Mouse (Mus musculus) limb, embryonic 11.5 days (tissue): ENCODE measurements around the gene Ninl. TPM values are rescaled to one million over a fixed set of nuclear protein-coding genes. Genes with fewer than 3 reads are reported as not detected.

Source experiments
- ATAC-seq: fragments of 200-750 bp; cut with Nextera tagmentation; 2 replicates; pipeline ENCODE4 v1.8.0; 2017; ENCODE audit warnings: low read depth; ENCODE audit not compliant: insufficient number of reproducible peaks, low FRiP score, low TSS enrichment
- DNase-seq: peaks from one replicate; pipeline ENCODE4 v3.0.0-alpha.2; 2015; ENCODE audit warnings: low spot score
- H3K27ac ChIP-seq: fragments of 300-500 bp; sonication (generic); replicated peaks from 2 replicates; pipeline ENCODE4 v1.5.1; 2014; ENCODE audit warnings: low read depth, mild to moderate bottlenecking, low read length
- H3K27me3 ChIP-seq: fragments of 300-500 bp; sonication (generic); 2 replicates; pipeline ENCODE4 v1.6.1; 2014; ENCODE audit warnings: mild to moderate bottlenecking, low read length, mixed read lengths; ENCODE audit not compliant: control insufficient read depth, insufficient read depth
- H3K36me3 ChIP-seq: fragments of 300-500 bp; sonication (generic); 2 replicates; pipeline ENCODE4 v1.6.1; 2014; ENCODE audit warnings: mild to moderate bottlenecking, low read length, moderate library complexity, mixed read lengths; ENCODE audit not compliant: control insufficient read depth, insufficient read depth
- H3K4me1 ChIP-seq: fragments of 300-500 bp; sonication (generic); 2 replicates; pipeline ENCODE4 v1.6.1; 2014; ENCODE audit warnings: low read length, mixed read lengths; ENCODE audit not compliant: control insufficient read depth, insufficient read depth
- H3K4me2 ChIP-seq: fragments of 300-500 bp; sonication (generic); 2 replicates; pipeline ENCODE4 v1.6.1; 2014; ENCODE audit warnings: low read depth, mild to moderate bottlenecking, moderate library complexity; ENCODE audit not compliant: severe bottlenecking
- H3K4me3 ChIP-seq: fragments of 300-500 bp; sonication (generic); 2 replicates; pipeline ENCODE4 v1.5.1; 2014; ENCODE audit warnings: low read depth, low read length
- H3K9ac ChIP-seq: fragments of 300-500 bp; sonication (generic); 2 replicates; pipeline ENCODE4 v1.6.1; 2014; ENCODE audit warnings: mild to moderate bottlenecking, low read length
- H3K9me3 ChIP-seq: fragments of 300-500 bp; sonication (generic); 2 replicates; pipeline ENCODE4 v1.6.1; 2016; ENCODE audit warnings: low read length; ENCODE audit not compliant: control insufficient read depth
- WGBS: fragments of 180-500 bp; shearing (Covaris S2); extraction: QIAGEN DNeasy Blood & Tissue Kit; methylation state at CpG from one replicate; pipeline ENCODE4 v1.1.7; 2014; 5-methylcytosine and 5-hydroxymethylcytosine counted together
- polyA plus RNA-seq: library from polyadenylated mRNA; unstranded; fragments of >200 nt; fragmentation: Nextera tagmentation; extraction: Ambion mirVana; gene quantifications from 2 replicates; pipeline ENCODE4 v1.2.1, GENCODE M21; 2014

Ninl gene
- polyA plus RNA-seq, 1 experiment from 2014 or later = 11.5 TPM

GRCm38 (mm10) chr2:150991050-150991449 lies 48.1 kb downstream of the Ninl start:
- no peak overlapping the region for H3K27ac ChIP-seq
- WGBS = 82% methylated on average over 4 of the region's 4 CpGs
- no peak overlapping the region for H3K9ac ChIP-seq
- H3K36me3 ChIP-seq = no peaks in the 10 kb centered on the region
- DNase-seq = no peak
- H3K4me2 ChIP-seq = no peak overlapping the region
- no peaks in the 10 kb centered on the region for H3K4me1 ChIP-seq
- H3K4me3 ChIP-seq = no peak overlapping the region
- H3K27me3 ChIP-seq = no peaks in the 10 kb centered on the region
- no peak for ATAC-seq
- H3K9me3 ChIP-seq = no peaks in the 10 kb centered on the region

DNA sequence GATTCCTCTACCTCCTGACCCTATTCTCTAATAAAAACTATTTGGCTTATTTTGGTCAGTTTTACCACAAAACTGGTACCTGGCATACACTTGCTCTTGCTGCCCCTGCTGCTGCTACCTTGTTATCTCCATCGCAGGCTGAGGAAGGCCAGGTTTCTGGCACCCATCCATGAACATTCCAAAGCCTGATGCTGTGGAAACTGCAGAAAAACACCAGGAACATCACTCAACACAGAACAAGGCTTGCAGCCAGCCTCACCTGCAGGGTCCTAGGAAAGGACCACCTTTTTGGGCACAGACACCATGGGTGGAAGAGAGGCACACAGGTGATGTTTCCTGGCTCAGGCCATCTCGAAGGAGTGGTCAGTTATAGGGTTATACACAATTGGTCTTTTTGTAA lies 48.7 kb downstream of the Ninl start:
- ATAC-seq (no peak), DNase-seq (no peak)
- no peaks in the 10 kb centered on the region for H3K9me3 ChIP-seq
- H3K27me3 ChIP-seq = no peaks in the 10 kb centered on the region
- no peaks in the 10 kb centered on the region for H3K36me3 ChIP-seq
- no peak overlapping the region for H3K9ac ChIP-seq
- no peak overlapping the region for H3K4me3 ChIP-seq
- no peak overlapping the region for H3K27ac ChIP-seq
- 98% methylated on average over 2 of the region's 2 CpGs for WGBS
- H3K4me1 ChIP-seq = no peaks in the 10 kb centered on the region
- H3K4me2 ChIP-seq = no peak overlapping the region

GRCm38 (mm10) chr2:150985359-150985758 lies 53.8 kb downstream of the Ninl start:
- Histone ChIP-seq H3K36me3 (no peaks in the 10 kb centered on the region), H3K4me3 (no peak overlapping the region), H3K27ac (no peak overlapping the region), H3K4me1 (no peaks in the 10 kb centered on the region), H3K9ac (no peak overlapping the region), H3K4me2 (no peak overlapping the region), H3K9me3 (no peaks in the 10 kb centered on the region), H3K27me3 (no peaks in the 10 kb centered on the region)
- no peak for DNase-seq
- no peak for ATAC-seq
- WGBS = 94% methylated on average over 2 of the region's 2 CpGs

DNA sequence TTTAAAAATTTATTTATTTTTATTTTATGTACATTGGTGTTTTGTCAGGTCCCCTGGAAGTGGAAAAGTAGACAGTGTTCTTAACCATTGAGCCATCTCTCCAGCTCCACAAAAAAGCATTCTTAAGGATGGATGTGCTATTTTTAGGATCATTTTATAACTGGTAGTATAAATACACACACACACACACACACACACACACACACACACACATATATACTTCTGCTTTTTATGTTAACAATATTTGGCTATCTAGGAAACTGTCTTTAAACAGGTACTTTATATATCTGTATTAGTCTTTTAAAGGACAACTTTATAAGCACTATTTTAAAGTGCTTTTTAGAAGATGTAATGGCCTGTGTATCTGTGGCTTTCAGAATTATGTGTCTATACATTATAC lies 57.1 kb downstream of the Ninl start:
- no peak for DNase-seq
- no peak overlapping the region for H3K4me3 ChIP-seq
- no peaks in the 10 kb centered on the region for H3K9me3 ChIP-seq
- no peaks in the 10 kb centered on the region for H3K36me3 ChIP-seq
- no peaks in the 10 kb centered on the region for H3K27me3 ChIP-seq
- H3K4me2 ChIP-seq = no peak overlapping the region
- ATAC-seq = no peak
- H3K9ac ChIP-seq = no peak overlapping the region
- no peak overlapping the region for H3K27ac ChIP-seq
- H3K4me1 ChIP-seq = no peaks in the 10 kb centered on the region

DNA sequence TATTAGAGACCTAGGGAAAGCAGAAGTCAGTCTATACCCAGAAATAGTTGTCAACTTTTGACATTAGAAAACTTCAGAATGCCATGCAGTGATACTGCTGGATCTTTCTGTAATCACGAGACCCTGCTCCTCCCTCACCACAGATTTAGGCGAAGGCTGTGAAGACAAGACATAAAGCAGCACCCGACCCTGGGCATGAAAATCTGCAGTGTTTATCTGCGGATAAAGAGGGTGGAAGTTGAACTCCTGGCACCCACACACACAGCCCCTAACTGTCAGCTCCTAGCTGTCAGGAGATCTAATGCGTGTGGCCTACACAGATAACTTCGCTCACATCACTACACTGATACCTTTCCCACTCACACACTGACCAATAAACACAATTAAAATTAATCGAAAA lies 57.7 kb downstream of the Ninl start:
- no peaks in the 10 kb centered on the region for H3K9me3 ChIP-seq
- ATAC-seq (no peak), DNase-seq (no peak)
- H3K4me3 ChIP-seq = no peak overlapping the region
- no peak overlapping the region for H3K4me2 ChIP-seq
- H3K27me3 ChIP-seq = no peaks in the 10 kb centered on the region
- WGBS = 89% methylated on average over 7 of the region's 7 CpGs
- H3K36me3 ChIP-seq = no peaks in the 10 kb centered on the region
- no peak overlapping the region for H3K9ac ChIP-seq
- no peak overlapping the region for H3K27ac ChIP-seq
- H3K4me1 ChIP-seq = no peaks in the 10 kb centered on the region

DNA sequence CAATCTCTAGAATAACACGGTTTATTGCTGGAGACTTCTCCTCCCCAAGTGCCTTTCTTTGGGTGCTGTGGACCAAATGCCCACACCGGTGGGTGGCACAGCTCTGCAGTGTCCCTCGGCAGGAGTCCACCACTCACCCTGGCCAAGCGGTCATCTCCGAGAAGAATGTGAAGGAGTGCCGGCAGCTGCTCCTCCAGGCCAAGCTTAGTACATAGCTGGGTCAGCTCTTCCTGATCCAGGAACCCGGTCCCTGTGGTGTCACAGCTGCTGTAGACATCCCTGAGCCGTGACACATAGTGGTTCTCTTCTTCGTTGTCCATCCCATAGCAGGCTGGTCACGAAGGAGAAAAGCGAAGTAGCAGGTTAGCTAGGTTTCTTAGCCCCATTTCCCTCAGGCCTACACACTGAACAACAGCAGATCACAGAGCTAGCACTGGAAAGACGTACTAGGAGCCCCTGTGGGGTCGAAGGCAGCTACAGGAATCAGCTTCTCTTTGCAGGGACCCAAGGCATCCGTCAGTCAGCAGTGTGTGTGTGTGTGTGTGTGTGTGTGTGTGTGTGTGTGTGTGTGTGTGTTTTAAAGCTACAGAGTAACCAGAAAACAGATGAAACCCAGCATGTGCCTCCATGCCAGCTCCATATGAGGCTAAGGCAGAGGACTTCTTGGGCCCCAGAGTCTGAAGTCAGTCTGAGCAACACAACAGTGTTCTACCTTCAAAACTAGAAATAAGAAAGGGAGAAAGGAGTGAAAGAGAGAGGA lies 59.1 kb downstream of the Ninl start:
- Histone ChIP-seq H3K9ac (no peak overlapping the region), H3K36me3 (no peaks in the 10 kb centered on the region), H3K9me3 (no peaks in the 10 kb centered on the region), H3K27ac (no peak overlapping the region), H3K4me1 (no peaks in the 10 kb centered on the region), H3K4me2 (no peak overlapping the region), H3K27me3 (no peaks in the 10 kb centered on the region), H3K4me3 (no peak overlapping the region)
- DNase-seq (no peak), ATAC-seq (no peak)
- 85% methylated on average over 14 of the region's 14 CpGs for WGBS

DNA sequence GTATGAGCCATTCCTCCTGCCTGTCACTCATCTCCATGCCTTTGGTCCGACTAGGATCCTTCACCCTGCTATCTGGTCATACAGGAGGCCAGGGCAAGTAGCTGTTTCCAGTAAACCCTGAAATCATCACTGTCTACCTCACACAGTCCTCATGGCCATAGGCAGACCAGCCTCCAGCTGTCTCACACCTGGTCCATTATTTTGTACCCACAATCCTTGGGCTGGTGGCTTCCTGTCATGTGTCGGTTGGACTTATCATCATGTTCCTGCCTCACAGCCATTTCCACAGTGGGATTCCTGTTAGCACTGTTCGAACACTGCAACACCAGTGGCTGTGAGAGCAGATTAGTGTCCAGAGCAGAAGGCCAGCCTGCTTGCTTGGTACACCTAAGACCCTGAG lies 60.4 kb downstream of the Ninl start:
- H3K4me2 ChIP-seq = no peak overlapping the region
- H3K27ac ChIP-seq = no peak overlapping the region
- H3K9ac ChIP-seq = no peak overlapping the region
- no peak for ATAC-seq
- no peaks in the 10 kb centered on the region for H3K4me1 ChIP-seq
- no peaks in the 10 kb centered on the region for H3K9me3 ChIP-seq
- no peaks in the 10 kb centered on the region for H3K27me3 ChIP-seq
- no peak overlapping the region for H3K4me3 ChIP-seq
- 87% methylated on average over 3 of the region's 3 CpGs for WGBS
- no peaks in the 10 kb centered on the region; the same call in 1 of the 2 replicates for H3K36me3 ChIP-seq
- no peak for DNase-seq

GRCm38 (mm10) chr2:150977676-150978075 lies 61.5 kb downstream of the Ninl start:
- no peak overlapping the region for H3K4me3 ChIP-seq
- H3K9me3 ChIP-seq = no peaks in the 10 kb centered on the region
- no peak overlapping the region for H3K9ac ChIP-seq
- H3K27ac ChIP-seq = no peak overlapping the region
- no peaks in the 10 kb centered on the region for H3K4me1 ChIP-seq
- H3K27me3 ChIP-seq = no peaks in the 10 kb centered on the region
- 93% methylated on average over 6 of the region's 6 CpGs for WGBS
- no peaks in the 10 kb centered on the region; the same call in 1 of the 2 replicates for H3K36me3 ChIP-seq
- no peak overlapping the region for H3K4me2 ChIP-seq
- ATAC-seq (no peak), DNase-seq (no peak)

DNA sequence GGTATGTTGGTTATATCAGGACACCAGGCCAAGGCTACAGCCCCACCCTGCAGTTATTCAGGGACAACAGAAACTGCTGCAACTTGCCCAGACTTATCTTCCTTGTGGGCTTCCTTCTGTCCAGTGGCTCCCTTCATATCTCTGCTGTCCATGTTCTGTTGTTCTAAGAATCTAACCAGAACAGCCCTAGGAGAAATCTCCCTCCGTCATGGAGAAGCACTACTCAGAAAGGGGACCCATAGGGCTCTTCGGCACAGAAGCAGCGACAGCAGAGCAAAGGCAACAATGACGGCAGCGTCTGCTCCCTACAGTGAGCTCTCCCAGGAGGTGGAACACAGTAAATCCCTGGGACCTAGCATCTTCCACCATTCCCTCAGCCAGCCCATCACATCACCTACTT lies 62.3 kb downstream of the Ninl start:
- WGBS = 96% methylated on average over 5 of the region's 5 CpGs

More for the DNA sequence above, 62.3 kb downstream of the Ninl start:
- Histone ChIP-seq H3K4me3 (no peak overlapping the region), H3K4me1 (no peaks in the 10 kb centered on the region), H3K27ac (no peak overlapping the region), H3K9me3 (no peaks in the 10 kb centered on the region), H3K4me2 (no peak overlapping the region), H3K36me3 (peaks cover 2% of the 10 kb centered on the region; the same call in 1 of the 2 replicates), H3K27me3 (no peaks in the 10 kb centered on the region), H3K9ac (no peak overlapping the region)
- DNase-seq (no peak), ATAC-seq (no peak)
